Mouse (Mus musculus) liver, adult 2 months (tissue): ENCODE measurements at regions not wholly inside any gene's neighbourhood (a gene's known extent, or its start where the extent isn't known, plus 50 kb on each side); places are given as distances from the start of the nearest gene placed in this dataset.
"Not testable (repeated sequence)": the region's sequence is repeated elsewhere in the genome, so short reads cannot be mapped to it uniquely, and the experiment has no call there.

Experiments used
- DNase-seq: peaks from one replicate; pipeline ENCODE4 v3.0.0-alpha.2; 2011; ENCODE audit warnings: low read depth, low spot score; ENCODE audit errors: extremely low read depth
- H3K27ac ChIP-seq: fragments of 200-500 bp; replicated peaks from 2 replicates; pipeline ENCODE4 v1.5.1; 2012; ENCODE audit warnings: low read depth, mild to moderate bottlenecking, control low read depth, inconsistent platforms, low read length; ENCODE audit not compliant: insufficient read depth
- H3K27me3 ChIP-seq: fragments of 200-500 bp; 2 replicates; pipeline ENCODE4 v1.6.1; 2012; ENCODE audit warnings: mild to moderate bottlenecking, moderate library complexity, low read length, inconsistent platforms; ENCODE audit not compliant: control insufficient read depth, insufficient read depth
- H3K36me3 ChIP-seq: fragments of 200-500 bp; 2 replicates; pipeline ENCODE4 v1.6.1; 2012; ENCODE audit warnings: low read length, inconsistent platforms; ENCODE audit not compliant: control insufficient read depth, insufficient read depth
- H3K4me1 ChIP-seq: fragments of 200-500 bp; 2 replicates; pipeline ENCODE4 v1.6.1; 2011; ENCODE audit warnings: low read length; ENCODE audit not compliant: control insufficient read depth, insufficient read depth
- H3K4me3 ChIP-seq: fragments of 200-500 bp; 2 replicates; pipeline ENCODE4 v1.5.1; 2011; ENCODE audit warnings: low read depth, mild to moderate bottlenecking, control low read depth, low read length, moderate library complexity; ENCODE audit not compliant: insufficient read depth
- H3K79me2 ChIP-seq: fragments of 200-500 bp; 2 replicates; pipeline ENCODE4 v1.6.1; 2012; ENCODE audit warnings: inconsistent platforms, mild to moderate bottlenecking, low read length, moderate library complexity; ENCODE audit not compliant: control insufficient read depth, insufficient read depth
- H3K9ac ChIP-seq: fragments of 200-500 bp; 2 replicates; pipeline ENCODE4 v1.6.1; 2012; ENCODE audit warnings: low read depth, mild to moderate bottlenecking, control low read depth, inconsistent platforms, low read length
- CTCF ChIP-seq: fragments of 200-500 bp; IDR thresholded peaks from 2 replicates; pipeline ENCODE4 v1.5.1; 2011; ENCODE audit warnings: low read depth, low read length, control low read depth
- POLR2A ChIP-seq: fragments of 200-500 bp; IDR thresholded peaks from 2 replicates; pipeline ENCODE4 v1.6.1; 2011; ENCODE audit warnings: low read length, control low read depth; ENCODE audit not compliant: insufficient read depth; ENCODE audit errors: extremely low read depth
- WGBS: fragments of 180-500 bp; shearing (Covaris S2); methylation state at CpG from one replicate; pipeline ENCODE4 v1.1.7; 2018; 5-methylcytosine and 5-hydroxymethylcytosine counted together

DNA sequence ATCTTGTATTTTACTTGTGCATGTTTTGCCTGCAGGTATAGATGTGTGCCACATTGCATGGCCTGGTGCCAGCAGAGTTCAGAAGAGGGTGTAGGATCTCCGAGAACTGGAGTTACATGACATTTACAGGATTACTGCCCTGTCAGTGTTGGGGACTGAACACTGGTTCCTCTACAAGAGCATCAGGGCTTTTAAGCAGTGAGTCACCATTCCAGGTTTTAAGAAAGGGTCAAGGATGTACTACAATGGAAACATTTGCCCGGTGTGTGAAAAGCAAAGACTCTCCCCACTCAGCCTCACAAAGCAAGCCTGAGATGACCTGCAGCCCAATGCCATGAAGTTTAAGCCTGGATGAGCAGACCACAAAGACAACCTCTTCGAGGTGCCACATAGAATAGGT is 137.0 kb downstream of the Srek1 start:
- Histone ChIP-seq H3K79me2 (no peaks in the 10 kb centered on the region), H3K4me3 (no peak overlapping the region), H3K4me1 (no peaks in the 10 kb centered on the region), H3K27ac (no peak overlapping the region), H3K36me3 (no peaks in the 10 kb centered on the region), H3K27me3 (no peaks in the 10 kb centered on the region), H3K9ac (no peak overlapping the region)
- DNase-seq = no peak
- TF ChIP-seq CTCF (no peak), POLR2A (no peak)
- WGBS = 77% methylated on average over 3 of the region's 3 CpGs

DNA sequence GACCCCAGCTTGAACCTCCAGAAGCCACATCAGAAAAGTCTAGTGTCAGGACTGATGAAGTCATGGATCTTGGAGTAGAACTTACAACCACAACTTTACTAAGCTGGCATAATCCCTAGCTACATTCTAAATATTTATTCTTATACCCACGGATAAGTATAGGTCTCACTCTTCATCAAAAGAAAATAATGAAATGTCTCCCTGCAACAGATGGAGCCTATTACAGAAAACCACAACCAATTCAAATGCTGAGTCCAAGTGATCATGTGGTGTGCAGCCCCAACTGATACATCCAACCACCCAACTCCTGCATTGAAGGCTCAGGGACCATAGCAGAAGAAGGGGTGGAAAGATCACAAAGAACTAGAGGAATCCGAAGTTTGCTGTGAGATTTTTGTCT is 137.8 kb downstream of the Srek1 start:
- Histone ChIP-seq H3K79me2 (no peaks in the 10 kb centered on the region), H3K9ac (no peak overlapping the region), H3K27ac (no peak overlapping the region), H3K4me3 (no peak overlapping the region), H3K27me3 (no peaks in the 10 kb centered on the region), H3K4me1 (no peaks in the 10 kb centered on the region), H3K36me3 (no peaks in the 10 kb centered on the region)
- WGBS = 79% methylated on average over 2 of the region's 2 CpGs
- no peak for DNase-seq
- TF ChIP-seq CTCF (no peak), POLR2A (no peak)

GRCm38 (mm10) chr13:103623810-103624209 is 150.6 kb downstream of the Srek1 start:
- no peak overlapping the region for H3K4me3 ChIP-seq

DNA sequence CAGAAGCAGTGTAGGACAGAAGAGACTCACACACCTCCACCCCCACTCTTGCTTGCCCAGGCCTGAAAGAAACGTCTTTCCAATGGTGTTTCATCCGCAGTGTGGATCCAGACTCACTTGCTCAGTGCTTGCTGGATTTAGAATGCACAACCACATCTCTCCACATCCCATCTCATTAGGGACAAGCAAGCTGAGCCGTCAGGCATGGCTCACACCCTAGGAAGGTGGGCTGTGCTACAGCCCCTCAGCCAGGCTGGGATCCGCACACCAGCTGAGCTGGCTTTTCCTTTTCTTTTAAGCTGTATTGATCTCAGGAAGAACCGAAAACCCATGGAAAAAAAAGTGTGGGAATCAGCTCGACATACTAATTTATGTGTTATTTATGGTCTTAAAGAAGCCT is 151.1 kb downstream of the Srek1 start:
- Histone ChIP-seq H3K4me3 (no peak overlapping the region), H3K9ac (no peak overlapping the region), H3K27ac (no peak overlapping the region), H3K27me3 (no peaks in the 10 kb centered on the region), H3K79me2 (no peaks in the 10 kb centered on the region), H3K4me1 (no peaks in the 10 kb centered on the region), H3K36me3 (no peaks in the 10 kb centered on the region)
- DNase-seq = no peak
- WGBS = 67% methylated on average over 6 of the region's 6 CpGs
- TF ChIP-seq CTCF = no peak
- no peak for TF ChIP-seq POLR2A

More at GRCm38 (mm10) chr13:103623810-103624209, 150.6 kb downstream of the Srek1 start:
- Histone ChIP-seq H3K27me3 (no peaks in the 10 kb centered on the region), H3K9ac (no peak overlapping the region), H3K27ac (no peak overlapping the region), H3K36me3 (no peaks in the 10 kb centered on the region), H3K4me1 (no peaks in the 10 kb centered on the region), H3K79me2 (no peaks in the 10 kb centered on the region)
- DNase-seq = no peak
- TF ChIP-seq POLR2A (no peak), CTCF (no peak)
- 79% methylated on average over 2 of the region's 2 CpGs for WGBS

DNA sequence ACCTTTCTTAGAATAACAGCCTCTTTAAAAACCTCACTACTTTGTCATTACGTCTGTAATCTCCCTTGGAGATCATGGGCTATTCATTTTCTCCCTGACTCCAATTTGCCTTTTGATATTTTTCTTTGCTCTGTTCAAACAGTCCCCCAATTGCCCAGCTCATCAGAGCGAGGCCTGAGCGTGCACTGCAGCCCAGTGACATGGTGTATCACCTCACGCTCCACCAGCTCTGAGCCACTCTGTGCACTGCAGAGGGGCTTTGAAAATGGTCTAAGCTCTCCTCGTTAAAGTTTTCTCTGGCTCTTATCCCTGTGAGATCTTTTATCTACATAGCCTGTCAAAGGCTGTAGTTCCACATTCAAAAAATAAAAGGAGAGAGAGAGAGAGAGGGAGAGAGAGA is 152.1 kb downstream of the Srek1 start:
- no peaks in the 10 kb centered on the region for H3K36me3 ChIP-seq
- no peak overlapping the region for H3K9ac ChIP-seq
- H3K79me2 ChIP-seq = no peaks in the 10 kb centered on the region
- H3K4me1 ChIP-seq = no peaks in the 10 kb centered on the region
- WGBS = 37% methylated on average over 5 of the region's 5 CpGs
- DNase-seq = no peak
- H3K27me3 ChIP-seq = no peaks in the 10 kb centered on the region
- TF ChIP-seq CTCF (no peak), POLR2A (no peak)
- H3K27ac ChIP-seq = no peak overlapping the region
- H3K4me3 ChIP-seq = no peak overlapping the region

DNA sequence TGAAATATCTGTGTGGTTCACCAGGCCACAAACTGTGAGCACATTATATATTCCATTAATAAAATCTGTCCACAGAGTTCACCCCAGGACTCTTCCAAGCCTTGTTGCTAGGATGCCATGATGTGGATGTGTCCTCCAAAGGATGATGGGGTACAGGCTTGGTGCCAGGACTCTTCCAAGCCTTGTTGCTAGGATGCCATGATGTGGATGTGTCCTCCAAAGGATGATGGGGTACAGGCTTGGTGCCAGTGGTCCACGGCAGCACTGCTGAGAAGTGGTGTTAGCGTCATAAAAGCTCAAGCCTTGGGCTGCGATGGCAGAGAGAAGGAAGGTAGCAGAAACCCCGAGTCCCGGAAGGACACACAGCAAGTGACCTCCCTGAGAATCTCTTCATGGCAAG is 153.4 kb downstream of the Srek1 start:
- not testable (repeated sequence) for H3K27ac ChIP-seq, DNase-seq, H3K4me3 ChIP-seq, H3K79me2 ChIP-seq, H3K4me1 ChIP-seq, H3K9ac ChIP-seq, H3K27me3 ChIP-seq, H3K36me3 ChIP-seq
- 91% methylated on average over 5 of the region's 5 CpGs for WGBS

- 86% methylated on average over 10 of the region's 10 CpGs for WGBS
These were observed 161.1 kb downstream of the Srek1 start for GRCm38 (mm10) chr13:103613333-103613725.

More at GRCm38 (mm10) chr13:103613333-103613725, 161.1 kb downstream of the Srek1 start:
- no peaks in the 10 kb centered on the region for H3K79me2 ChIP-seq
- no peaks in the 10 kb centered on the region for H3K4me1 ChIP-seq
- no peaks in the 10 kb centered on the region for H3K27me3 ChIP-seq
- no peak overlapping the region for H3K27ac ChIP-seq
- no peaks in the 10 kb centered on the region for H3K36me3 ChIP-seq
- no peak overlapping the region for H3K4me3 ChIP-seq
- H3K9ac ChIP-seq = no peak overlapping the region
- no peak for DNase-seq
- TF ChIP-seq CTCF (no peak), POLR2A (no peak)
